Mouse (Mus musculus) heart, postnatal 0 days (tissue): ENCODE measurements at regions not wholly inside any gene's neighbourhood (a gene's known extent, or its start where the extent isn't known, plus 50 kb on each side); places are given as distances from the start of the nearest gene placed in this dataset.
A peak's percentile ranks its signal among the peaks of the same experiment; 100 is the strongest.

Source experiments
- ATAC-seq: fragments of 200-750 bp; cut with Nextera tagmentation; 2 replicates; pipeline ENCODE4 v1.8.0; 2017; ENCODE audit warnings: low read depth, moderate number of reproducible peaks, moderate library complexity; ENCODE audit not compliant: insufficient read depth
- DNase-seq: peaks from one replicate; pipeline ENCODE4 v3.0.0-alpha.2; 2016; ENCODE audit warnings: low spot score
- H3K27ac ChIP-seq: fragments of 300-500 bp; sonication (generic); 2 replicates; pipeline ENCODE4 v1.5.1; 2014; ENCODE audit warnings: low read depth, mild to moderate bottlenecking
- H3K27me3 ChIP-seq: fragments of 300-500 bp; sonication (generic); 2 replicates; pipeline ENCODE4 v1.6.1; 2014; ENCODE audit warnings: low read length, mixed read lengths; ENCODE audit not compliant: control insufficient read depth, insufficient read depth
- H3K36me3 ChIP-seq: fragments of 300-500 bp; sonication (generic); replicated peaks from 2 replicates; pipeline ENCODE4 v1.6.1; 2014; ENCODE audit warnings: low read length, mixed read lengths; ENCODE audit not compliant: control insufficient read depth, insufficient read depth
- H3K4me1 ChIP-seq: fragments of 300-500 bp; sonication (generic); 2 replicates; pipeline ENCODE4 v1.6.1; 2014; ENCODE audit warnings: antibody characterized with exemption; ENCODE audit not compliant: control insufficient read depth, insufficient read depth
- H3K4me2 ChIP-seq: fragments of 300-500 bp; sonication (generic); 2 replicates; pipeline ENCODE4 v1.6.1; 2014; ENCODE audit warnings: low read depth, mild to moderate bottlenecking, low read length, moderate library complexity
- H3K4me3 ChIP-seq: fragments of 300-500 bp; sonication (generic); 2 replicates; pipeline ENCODE4 v1.5.1; 2014; ENCODE audit warnings: low read depth, low read length
- H3K9ac ChIP-seq: fragments of 300-500 bp; sonication (generic); replicated peaks from 2 replicates; pipeline ENCODE4 v1.6.1; 2014; ENCODE audit warnings: low read depth, low read length, mixed read lengths
- H3K9me3 ChIP-seq: fragments of 300-500 bp; sonication (generic); replicated peaks from 2 replicates; pipeline ENCODE4 v1.6.1; 2016; ENCODE audit warnings: low read length; ENCODE audit not compliant: control insufficient read depth
- CTCF ChIP-seq: IDR thresholded peaks from 2 replicates; pipeline ENCODE4 v1.5.1; 2016; ENCODE audit warnings: antibody characterized with exemption, control low read depth, low read depth
- EP300 ChIP-seq: IDR thresholded peaks from 2 replicates; pipeline ENCODE4 v1.6.1; 2016; ENCODE audit warnings: antibody characterized with exemption, low read depth
- WGBS: fragments of 180-500 bp; shearing (Covaris S2); extraction: QIAGEN DNeasy Blood & Tissue Kit; methylation state at CpG from one replicate; pipeline ENCODE4 v1.1.7; 2014; 5-methylcytosine and 5-hydroxymethylcytosine counted together

DNA sequence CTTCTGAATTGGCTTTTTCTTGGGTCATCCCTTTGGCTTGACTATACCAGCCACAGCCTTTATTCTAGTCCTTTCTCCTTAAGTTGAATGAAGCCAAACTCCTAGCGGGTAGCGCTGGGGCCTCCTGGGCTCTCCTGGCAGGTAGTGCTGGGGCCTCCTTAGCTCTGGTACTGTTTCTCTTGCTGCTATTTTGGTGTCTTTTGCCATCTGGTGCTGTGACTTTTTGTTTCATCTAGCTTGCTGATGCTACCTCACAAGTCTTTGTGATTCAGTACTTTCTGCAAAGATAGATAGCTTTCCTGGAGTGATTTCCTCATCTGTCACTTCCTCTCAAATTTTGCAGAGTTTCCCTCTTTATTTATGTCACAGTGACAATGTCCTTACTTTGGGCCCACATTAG is 90.1 kb downstream of the Tmem200c start:
- 89% methylated on average over 2 of the region's 2 CpGs for WGBS
- no peak overlapping the region for H3K27ac ChIP-seq
- H3K27me3 ChIP-seq, result no peaks in the 10 kb centered on the region
- no peak overlapping the region for H3K9ac ChIP-seq
- H3K4me2 ChIP-seq, result no peak overlapping the region
- ATAC-seq (no peak), DNase-seq (no peak)
- H3K4me1 ChIP-seq, result no peaks in the 10 kb centered on the region
- no peak for TF ChIP-seq CTCF
- TF ChIP-seq EP300, result no peak
- no peaks in the 10 kb centered on the region for H3K9me3 ChIP-seq
- no peak overlapping the region for H3K4me3 ChIP-seq
- no peaks in the 10 kb centered on the region for H3K36me3 ChIP-seq

DNA sequence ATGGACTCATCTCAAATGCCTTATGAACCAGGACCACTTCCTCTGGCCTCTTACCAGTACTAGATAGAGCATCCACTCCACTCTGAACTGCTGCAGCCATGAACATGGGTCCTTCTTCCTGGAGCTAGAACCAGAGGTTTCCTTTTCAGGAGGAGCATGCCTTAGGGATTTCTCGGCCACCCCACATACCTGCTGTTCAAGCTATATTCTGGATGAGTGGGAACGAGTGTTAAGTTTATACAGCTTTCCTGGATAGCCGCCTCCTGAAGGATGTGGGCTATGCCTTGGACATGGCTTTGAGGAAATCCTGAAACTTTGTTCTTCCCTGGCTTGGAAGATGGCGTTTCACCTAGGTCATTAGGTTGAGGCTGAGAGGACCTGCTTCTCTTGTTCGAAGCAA is 91.8 kb downstream of the Tmem200c start:
- TF ChIP-seq CTCF (no peak), EP300 (no peak)
- no peak for ATAC-seq
- H3K27ac ChIP-seq, result no peak overlapping the region
- no peak overlapping the region for H3K9ac ChIP-seq
- H3K4me2 ChIP-seq, result no peak overlapping the region
- no peak for DNase-seq
- no peaks in the 10 kb centered on the region for H3K27me3 ChIP-seq
- WGBS, result 82% methylated on average over 5 of the region's 5 CpGs
- H3K9me3 ChIP-seq, result no peaks in the 10 kb centered on the region
- H3K4me3 ChIP-seq, result no peak overlapping the region
- H3K36me3 ChIP-seq, result no peaks in the 10 kb centered on the region
- H3K4me1 ChIP-seq, result no peaks in the 10 kb centered on the region

DNA sequence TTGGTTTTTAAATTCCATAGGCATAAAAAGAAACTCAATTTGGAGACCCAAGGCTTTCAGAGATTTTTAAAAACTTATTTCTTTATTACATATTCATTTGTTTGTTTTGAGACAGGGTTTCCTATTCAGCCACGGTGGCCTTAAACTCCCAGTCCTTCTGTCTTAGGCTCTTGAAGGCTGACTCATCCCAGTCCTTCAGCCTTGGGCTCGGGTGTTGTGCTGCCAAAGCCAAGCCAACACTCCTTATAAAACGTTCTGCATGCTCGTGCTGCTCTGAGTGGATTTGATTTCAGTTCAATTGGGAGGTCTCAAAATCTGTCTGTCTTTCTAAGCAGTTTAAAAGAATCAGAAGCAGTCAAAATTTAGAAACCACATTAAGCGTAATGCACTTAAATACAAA is 96.8 kb downstream of the Tmem200c start:
- Histone ChIP-seq H3K4me1 (0 out of 2 replicates have a peak, but pooled peaks cover 8% of the 10 kb centered on the region), H3K4me2 (no peak overlapping the region), H3K27ac (no peak overlapping the region), H3K27me3 (no peaks in the 10 kb centered on the region), H3K4me3 (no peak overlapping the region), H3K36me3 (no peaks in the 10 kb centered on the region), H3K9ac (no peak overlapping the region), H3K9me3 (no peaks in the 10 kb centered on the region)
- ATAC-seq (no peak), DNase-seq (no peak)
- WGBS, result 60% methylated on average over 5 of the region's 5 CpGs
- TF ChIP-seq EP300, result no peak
- TF ChIP-seq CTCF, result no peak

DNA sequence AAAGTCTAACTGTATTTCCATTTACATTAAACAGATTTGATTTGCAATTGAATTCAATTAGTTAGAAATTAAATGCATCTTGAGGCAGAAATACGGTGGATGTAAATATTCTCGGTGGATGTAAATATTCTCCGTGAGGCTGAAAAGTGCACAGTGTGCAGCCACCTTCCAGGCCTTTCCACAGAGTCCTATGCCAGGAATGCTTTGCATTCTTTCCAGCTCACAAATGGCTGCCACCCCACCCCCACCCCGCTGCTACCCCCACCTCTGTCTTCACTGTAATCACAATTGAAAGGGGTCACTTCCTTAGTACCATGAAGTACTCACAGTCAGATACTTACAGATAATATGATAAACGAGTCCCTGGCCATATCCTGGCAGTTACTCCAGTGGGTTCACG is 101.0 kb downstream of the Tmem200c start:
- no peaks in the 10 kb centered on the region for H3K27me3 ChIP-seq
- no peaks in the 10 kb centered on the region for H3K36me3 ChIP-seq
- H3K4me3 ChIP-seq, result no peak overlapping the region
- WGBS, result 14% methylated on average over 6 of the region's 6 CpGs
- no peak overlapping the region for H3K9ac ChIP-seq
- H3K4me1 ChIP-seq, result 0 out of 2 replicates have a peak, but pooled peaks cover 8% of the 10 kb centered on the region
- ATAC-seq, result peak; percentile 51
- peak; percentile 8 for DNase-seq
- H3K9me3 ChIP-seq, result no peaks in the 10 kb centered on the region
- H3K27ac ChIP-seq, result no peak overlapping the region
- TF ChIP-seq EP300 (no peak), CTCF (no peak)
- no peak overlapping the region for H3K4me2 ChIP-seq

DNA sequence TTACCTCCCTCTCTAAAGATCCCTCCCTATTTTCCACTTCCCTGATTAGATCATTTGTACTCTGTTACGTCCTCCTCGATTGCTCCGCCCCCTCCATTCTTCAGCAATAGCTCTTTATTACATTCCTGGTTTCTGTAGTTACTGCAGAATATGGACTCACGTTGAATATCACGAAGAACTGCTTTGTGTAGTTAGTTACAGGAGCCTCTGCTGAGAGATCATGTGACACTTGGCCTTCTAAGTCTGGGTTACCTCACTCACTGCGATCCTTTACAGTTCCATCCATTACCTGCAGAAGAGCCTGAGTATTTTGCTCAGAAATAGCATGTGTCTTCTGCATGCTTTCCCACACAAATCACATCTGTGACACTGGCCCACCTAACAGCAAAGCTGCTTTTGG is 102.3 kb downstream of the Tmem200c start:
- DNase-seq, result no peak
- WGBS, result 52% methylated on average over 6 of the region's 6 CpGs
- ATAC-seq, result no peak
- H3K9me3 ChIP-seq, result no peaks in the 10 kb centered on the region
- no peaks in the 10 kb centered on the region for H3K27me3 ChIP-seq
- no peak overlapping the region for H3K27ac ChIP-seq
- 0 out of 2 replicates have a peak, but pooled peaks cover 8% of the 10 kb centered on the region for H3K4me1 ChIP-seq
- no peak overlapping the region for H3K4me2 ChIP-seq
- no peaks in the 10 kb centered on the region for H3K36me3 ChIP-seq
- no peak overlapping the region for H3K4me3 ChIP-seq
- no peak overlapping the region for H3K9ac ChIP-seq
- TF ChIP-seq EP300 (no peak), CTCF (no peak)

DNA sequence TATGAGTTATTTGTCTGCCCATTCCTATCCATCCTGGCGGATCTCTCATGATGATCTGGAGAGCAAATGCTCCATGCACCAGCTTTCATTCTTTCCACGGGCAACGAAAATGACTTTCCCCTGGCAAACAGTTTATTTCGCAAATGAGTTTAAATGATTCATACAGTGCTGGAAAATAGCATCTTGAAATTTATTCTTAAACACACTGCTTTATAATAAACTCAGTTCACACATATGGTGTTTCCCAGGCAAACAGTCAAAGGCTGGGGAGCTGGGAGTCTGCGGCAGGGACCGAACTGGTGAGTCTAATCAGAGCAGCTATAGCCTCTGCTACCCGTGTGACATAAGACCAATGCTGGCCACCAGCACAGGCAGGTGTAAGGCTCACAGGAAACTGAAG is 106.8 kb downstream of the Tmem200c start:
- ATAC-seq (no peak), DNase-seq (no peak)
- Histone ChIP-seq H3K4me2 (no peak overlapping the region), H3K27me3 (no peaks in the 10 kb centered on the region), H3K4me1 (no peaks in the 10 kb centered on the region), H3K9me3 (no peaks in the 10 kb centered on the region), H3K9ac (no peak overlapping the region), H3K4me3 (no peak overlapping the region), H3K27ac (no peak overlapping the region), H3K36me3 (no peaks in the 10 kb centered on the region)
- TF ChIP-seq EP300 (no peak), CTCF (no peak)
- 87% methylated on average over 7 of the region's 7 CpGs for WGBS
